Mouse (Mus musculus) hindbrain, postnatal 0 days (tissue): ENCODE results near the gene Slc1a2. TPM values are rescaled to one million over a fixed set of nuclear protein-coding genes. Genes with fewer than 3 reads are reported as not detected.

Experiments
- ATAC-seq: fragments of 200-750 bp; cut with Nextera tagmentation; 2 replicates; pipeline ENCODE4 v1.8.0; 2017; ENCODE audit warnings: mild to moderate bottlenecking, moderate TSS enrichment, moderate library complexity
- DNase-seq: peaks from one replicate; pipeline ENCODE4 v3.0.0-alpha.2; 2015; ENCODE audit warnings: low spot score
- H3K27ac ChIP-seq: fragments of 300-500 bp; sonication (generic); 2 replicates; pipeline ENCODE4 v1.5.1; 2014; ENCODE audit warnings: mild to moderate bottlenecking
- H3K27me3 ChIP-seq: fragments of 300-500 bp; sonication (generic); 2 replicates; pipeline ENCODE4 v1.6.1; 2014; ENCODE audit warnings: low read length, mixed read lengths; ENCODE audit not compliant: insufficient read depth
- H3K36me3 ChIP-seq: fragments of 300-500 bp; sonication (generic); 2 replicates; pipeline ENCODE4 v1.6.1; 2014; ENCODE audit warnings: low read length, mixed read lengths; ENCODE audit not compliant: insufficient read depth
- H3K4me1 ChIP-seq: fragments of 300-500 bp; sonication (generic); 2 replicates; pipeline ENCODE4 v1.6.1; 2014; ENCODE audit warnings: antibody characterized with exemption, low read length, mixed read lengths; ENCODE audit not compliant: insufficient read depth
- H3K4me2 ChIP-seq: fragments of 300-500 bp; sonication (generic); 2 replicates; pipeline ENCODE4 v1.6.1; 2014; ENCODE audit warnings: low read depth, mild to moderate bottlenecking, low read length, moderate library complexity, mixed read lengths
- H3K4me3 ChIP-seq: fragments of 300-500 bp; sonication (generic); 2 replicates; pipeline ENCODE4 v1.5.1; 2014; ENCODE audit warnings: low read length
- H3K9ac ChIP-seq: fragments of 300-500 bp; sonication (generic); replicated peaks from 2 replicates; pipeline ENCODE4 v1.6.1; 2014; ENCODE audit warnings: mild to moderate bottlenecking, low read length, moderate library complexity, mixed read lengths
- H3K9me3 ChIP-seq: fragments of 300-500 bp; sonication (generic); 2 replicates; pipeline ENCODE4 v1.6.1; 2016; ENCODE audit warnings: low read length, mixed read lengths
- CTCF ChIP-seq: IDR thresholded peaks from 2 replicates; pipeline ENCODE4 v1.5.1; 2016; ENCODE audit warnings: antibody characterized with exemption, control low read depth, low read depth
- WGBS: fragments of 180-500 bp; shearing (Covaris S2); extraction: QIAGEN DNeasy Blood & Tissue Kit; methylation state at CpG from one replicate; pipeline ENCODE4 v1.1.7; 2014; 5-methylcytosine and 5-hydroxymethylcytosine counted together
- polyA plus RNA-seq: library from polyadenylated mRNA; unstranded; fragments of >200 nt; fragmentation: Nextera tagmentation; extraction: Ambion mirVana; gene quantifications from 2 replicates; pipeline ENCODE4 v1.2.1, GENCODE M21; 2015
- total RNA-seq: library from RNA; depleted of rRNA; stranded (reverse); fragments of >200 nt; gene quantifications from 2 replicates; pipeline ENCODE4 v1.2.3, GENCODE M21; 2014; rRNA removed

The Slc1a2 gene
- total RNA-seq = 116 and 130 TPM in 2 replicates
- 21.9 and 23.9 TPM in 2 replicates for polyA plus RNA-seq

DNA sequence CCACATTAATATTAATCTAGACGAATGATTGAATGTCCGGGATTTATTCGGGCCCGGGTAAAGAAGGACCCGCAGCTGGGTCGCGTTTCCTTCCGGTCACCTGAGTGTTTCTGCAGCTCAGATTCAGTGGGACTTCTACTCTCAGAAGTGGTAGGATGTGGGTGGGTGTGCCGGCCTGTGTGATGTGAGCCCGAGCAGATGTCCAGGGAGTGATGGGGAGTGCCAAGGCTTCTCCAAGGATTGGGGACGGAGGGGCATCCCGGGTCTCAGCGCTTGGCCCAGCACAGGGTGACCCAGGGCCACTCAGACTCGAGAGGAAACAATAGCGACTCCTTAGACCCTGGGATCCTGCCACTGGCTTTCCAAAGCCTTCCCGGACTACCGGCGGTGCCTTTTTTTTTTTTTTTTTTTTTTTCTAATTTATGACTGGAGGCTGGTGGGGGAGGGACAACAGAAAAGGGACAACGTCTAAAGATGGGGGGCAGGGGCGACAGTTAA is at the start of gene Slc1a2:
Gene Slc1a2 (plus strand): TSS at position 497 of the 498 bp plus-strand sequence.
- H3K9ac ChIP-seq = peak within 1 kb of the TSS; percentile 84
- peak within 1 kb of the TSS; percentile 73 for H3K4me2 ChIP-seq
- no peaks in the 10 kb centered on the region for H3K27me3 ChIP-seq
- DNase-seq (peak; percentile 53), ATAC-seq (peak; percentile 60)
- peaks cover 21% of the 10 kb centered on the region for H3K4me1 ChIP-seq
- no peak for TF ChIP-seq CTCF
- H3K27ac ChIP-seq = peak within 1 kb of the TSS; percentile 94
- H3K9me3 ChIP-seq = no peaks in the 10 kb centered on the region
- peak within 1 kb of the TSS; percentile 85 for H3K4me3 ChIP-seq
- 2% methylated on average over 20 of the region's 20 CpGs for WGBS
- H3K36me3 ChIP-seq = no peaks in the 10 kb centered on the region

DNA sequence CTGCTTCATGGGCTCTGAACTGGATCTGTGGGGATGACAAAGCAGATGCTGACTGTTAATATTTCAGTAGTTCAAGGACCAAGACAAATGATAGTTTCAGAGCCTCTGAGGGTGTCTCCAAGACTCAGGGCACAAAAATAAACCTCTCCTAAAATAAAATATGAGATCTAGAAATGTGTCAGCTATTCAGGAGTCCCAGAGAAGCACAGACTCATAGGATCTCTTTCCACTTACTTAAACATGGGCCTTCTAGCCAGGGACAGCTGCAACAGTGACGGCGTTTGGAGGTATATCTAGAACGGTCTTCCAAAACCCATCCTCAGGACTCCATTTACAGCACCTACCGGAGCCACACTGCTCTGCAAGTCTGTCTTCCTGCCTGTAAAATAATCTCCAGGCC is 48.0 kb upstream of the Slc1a2 start:
- Histone ChIP-seq H3K4me3 (no peak overlapping the region), H3K4me1 (no peaks in the 10 kb centered on the region), H3K9ac (no peak overlapping the region), H3K9me3 (no peaks in the 10 kb centered on the region), H3K36me3 (no peaks in the 10 kb centered on the region), H3K27ac (no peak overlapping the region), H3K4me2 (no peak overlapping the region), H3K27me3 (no peaks in the 10 kb centered on the region)
- DNase-seq = no peak
- TF ChIP-seq CTCF = no peak
- ATAC-seq = no peak
- 92% methylated on average over 4 of the region's 4 CpGs for WGBS

DNA sequence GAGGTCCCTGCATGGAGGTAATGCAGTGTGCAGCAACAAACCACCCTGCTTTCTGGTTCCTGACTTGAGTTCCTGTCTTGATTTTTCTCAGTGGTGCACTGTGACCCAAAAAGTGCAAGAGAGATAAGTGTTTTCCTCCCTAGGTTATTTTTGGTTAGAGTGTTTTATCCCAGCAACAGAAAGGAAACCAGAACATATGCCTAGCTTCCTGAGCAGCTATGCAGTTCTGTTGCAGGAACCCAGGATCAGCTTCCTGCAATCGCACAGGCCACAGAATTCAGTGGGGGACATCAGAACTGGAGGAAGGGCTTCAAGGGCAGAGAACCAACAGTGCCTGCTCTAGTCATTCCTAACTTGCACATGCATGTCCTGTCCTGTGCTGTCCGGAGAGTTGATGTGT is 41.8 kb upstream of the Slc1a2 start:
- Histone ChIP-seq H3K4me2 (no peak overlapping the region), H3K4me3 (no peak overlapping the region), H3K27ac (no peak overlapping the region), H3K9me3 (no peaks in the 10 kb centered on the region), H3K9ac (no peak overlapping the region), H3K36me3 (no peaks in the 10 kb centered on the region), H3K4me1 (no peaks in the 10 kb centered on the region), H3K27me3 (no peaks in the 10 kb centered on the region)
- 74% methylated on average over 2 of the region's 2 CpGs for WGBS
- TF ChIP-seq CTCF = no peak
- DNase-seq = no peak
- ATAC-seq = no peak

DNA sequence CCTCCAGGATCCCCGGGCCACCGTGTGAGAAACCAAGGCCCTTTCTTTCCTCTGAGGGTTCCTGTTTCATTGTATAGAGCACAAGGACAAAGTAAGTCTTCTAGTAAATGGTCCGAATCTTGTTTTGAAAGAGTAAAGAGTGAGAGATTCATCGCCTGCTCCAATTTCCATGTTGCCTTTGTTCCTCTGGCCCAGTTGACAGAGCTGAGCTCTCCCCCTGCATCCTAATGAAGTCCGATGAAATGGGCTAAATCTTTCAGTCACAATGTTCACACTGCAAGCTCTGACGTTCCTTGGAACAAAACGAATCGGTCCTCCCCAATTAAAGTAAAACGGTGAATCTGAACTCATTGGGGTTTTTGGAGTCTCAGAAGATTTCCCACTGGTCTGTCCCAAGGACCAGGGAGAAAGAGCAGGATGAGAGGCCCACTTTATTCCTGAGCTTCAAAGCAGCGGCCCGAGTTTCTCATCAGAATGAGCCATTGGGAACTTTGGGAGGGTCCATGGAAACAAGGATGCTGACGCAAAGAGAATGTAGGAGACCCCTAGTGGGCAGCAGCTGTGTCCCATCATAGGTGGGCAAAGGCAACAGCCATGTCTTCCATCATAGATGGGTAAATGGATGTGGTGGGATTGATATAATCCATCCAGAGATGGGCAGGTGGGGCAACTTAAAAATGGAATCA is 37.6 kb upstream of the Slc1a2 start:
- WGBS = 48% methylated on average over 12 of the region's 12 CpGs
- H3K4me1 ChIP-seq = no peaks in the 10 kb centered on the region
- peak; percentile 56 for DNase-seq
- H3K27me3 ChIP-seq = no peaks in the 10 kb centered on the region
- H3K4me3 ChIP-seq = no peak overlapping the region
- H3K27ac ChIP-seq = peak overlapping the region; percentile 67
- H3K36me3 ChIP-seq = no peaks in the 10 kb centered on the region
- no peak overlapping the region for H3K9ac ChIP-seq
- no peak overlapping the region for H3K4me2 ChIP-seq
- TF ChIP-seq CTCF = 0 out of 2 replicates have a peak, but pooled peaks have one; percentile 20
- ATAC-seq = peak; percentile 92
- H3K9me3 ChIP-seq = no peaks in the 10 kb centered on the region

DNA sequence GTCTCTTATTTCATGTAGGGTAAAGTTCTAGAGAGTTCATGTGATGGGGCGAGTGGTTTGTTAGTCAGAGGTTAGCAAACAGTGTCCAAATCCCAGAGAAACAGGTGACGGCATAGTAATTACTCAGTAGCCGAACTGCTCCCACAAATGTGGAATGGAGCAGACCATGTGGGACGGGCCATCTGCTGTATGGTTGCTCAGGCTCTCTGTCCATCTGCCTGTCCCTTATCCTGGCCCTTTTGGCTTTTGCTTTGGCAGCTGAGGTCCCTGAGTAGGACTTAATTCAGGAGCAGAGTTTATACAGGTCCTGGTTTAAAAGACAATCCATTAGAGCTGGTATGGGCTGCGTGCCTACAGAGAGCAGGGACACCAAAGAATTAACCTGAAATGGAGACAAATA is 36.3 kb upstream of the Slc1a2 start:
- Histone ChIP-seq H3K36me3 (no peaks in the 10 kb centered on the region), H3K4me1 (no peaks in the 10 kb centered on the region), H3K27ac (no peak overlapping the region), H3K9me3 (no peaks in the 10 kb centered on the region), H3K4me3 (no peak overlapping the region), H3K27me3 (no peaks in the 10 kb centered on the region), H3K4me2 (no peak overlapping the region), H3K9ac (no peak overlapping the region)
- 87% methylated on average over 5 of the region's 5 CpGs for WGBS
- TF ChIP-seq CTCF = no peak
- no peak for ATAC-seq
- no peak for DNase-seq

DNA sequence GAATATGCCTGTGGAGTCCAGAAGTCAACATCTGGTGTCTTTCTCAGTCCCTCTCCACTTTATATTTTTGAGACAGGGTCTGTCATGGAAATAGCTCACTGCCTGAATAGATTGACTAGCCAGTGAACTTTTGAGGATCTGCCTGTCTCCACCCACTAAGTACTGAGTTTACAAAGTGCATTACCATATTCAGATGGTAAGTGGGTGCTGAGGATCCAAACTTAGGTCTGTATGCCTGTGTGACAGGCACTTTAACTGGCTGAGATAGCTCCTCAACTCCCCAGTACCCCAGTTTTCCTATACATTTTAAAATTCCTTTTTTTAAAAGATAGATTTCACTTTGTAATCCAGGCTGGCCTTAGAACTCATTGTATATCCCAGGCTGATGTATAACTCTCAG is 35.5 kb upstream of the Slc1a2 start:
- no peaks in the 10 kb centered on the region for H3K9me3 ChIP-seq
- H3K4me1 ChIP-seq = no peaks in the 10 kb centered on the region
- TF ChIP-seq CTCF = no peak
- DNase-seq (no peak), ATAC-seq (no peak)
- H3K36me3 ChIP-seq = no peaks in the 10 kb centered on the region
- H3K4me2 ChIP-seq = no peak overlapping the region
- no peaks in the 10 kb centered on the region for H3K27me3 ChIP-seq
- H3K9ac ChIP-seq = no peak overlapping the region
- H3K4me3 ChIP-seq = no peak overlapping the region
- H3K27ac ChIP-seq = no peak overlapping the region

DNA sequence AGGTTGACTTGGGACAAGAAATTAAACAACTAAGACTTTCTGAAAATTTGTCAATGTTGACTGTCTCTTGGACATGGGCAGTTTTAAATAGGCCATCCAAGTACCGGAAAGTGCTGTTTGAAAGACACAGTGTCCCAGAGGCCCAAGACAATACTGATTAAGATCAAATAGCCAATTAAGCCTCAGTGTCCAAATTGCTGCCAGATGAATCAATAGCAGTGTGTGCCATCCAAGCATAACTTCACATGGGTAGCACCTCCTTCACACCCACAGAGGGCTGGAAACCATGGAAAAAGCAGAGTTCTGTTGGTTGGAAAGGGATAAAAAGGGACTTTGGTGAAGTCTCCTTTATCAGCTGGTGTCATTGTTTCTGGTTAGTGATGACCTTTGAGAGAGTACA is 33.9 kb upstream of the Slc1a2 start:
- H3K9ac ChIP-seq = no peak overlapping the region
- H3K27me3 ChIP-seq = no peaks in the 10 kb centered on the region
- H3K4me3 ChIP-seq = no peak overlapping the region
- WGBS = 62% methylated on average over 1 of the region's 1 CpGs
- no peak for TF ChIP-seq CTCF
- H3K4me1 ChIP-seq = no peaks in the 10 kb centered on the region
- no peak overlapping the region for H3K27ac ChIP-seq
- no peaks in the 10 kb centered on the region for H3K36me3 ChIP-seq
- ATAC-seq (no peak), DNase-seq (no peak)
- H3K9me3 ChIP-seq = no peaks in the 10 kb centered on the region
- H3K4me2 ChIP-seq = no peak overlapping the region
